Comparison of ENCODE assay signal across 14 mouse cellular contexts in genomic region chr2:93450695-93451094, GRCm38 (mm10). TPM values are rescaled to one million over a fixed set of nuclear protein-coding genes. Genes with fewer than 3 reads are reported as not detected.
DNase-seq lines count a peak whose midpoint lies in the region; ATAC-seq and TF ChIP-seq lines count a peak whose summit lies in the region.
"Had no signal": no experiment of that assay in that cellular context is flagged by ENCODE, and none has a peak within 500 bp of the region (broad histone marks: within the 10 kb centered on the region; RNA-seq: fewer than 3 reads in every experiment).

No protein-coding gene starts in this region.

- H3K4me2 ChIP-seq in kidney, postnatal 0 days (ENCODE audit: low read length), result no peak overlapping the region
- no peak overlapping the region; the same call in 1 of the 2 replicates for H3K4me2 ChIP-seq in liver, embryonic 14.5 days (ENCODE audit: low read depth)
- no peak overlapping the region for H3K4me2 ChIP-seq in stomach, postnatal 0 days (replicated peaks; ENCODE audit: low read depth)
- H3K4me2 ChIP-seq: neural tube, embryonic 15.5 days had no signal

- H3K9me3 ChIP-seq in kidney, postnatal 0 days (replicated peaks; ENCODE audit: low read length), result no peaks in the 10 kb centered on the region
- no peaks in the 10 kb centered on the region for H3K9me3 ChIP-seq in liver, embryonic 14.5 days (ENCODE audit: control insufficient read depth, low read length)
- no peaks in the 10 kb centered on the region for H3K9me3 ChIP-seq in stomach, postnatal 0 days (ENCODE audit: control insufficient read depth, low read length)
- H3K9me3 ChIP-seq: neural tube, embryonic 15.5 days had no signal

- no peak overlapping the region for H3K9ac ChIP-seq in kidney, postnatal 0 days (ENCODE audit: low read depth, low read length)
- peak overlapping the region; percentile 23 for H3K9ac ChIP-seq in liver, embryonic 14.5 days (replicated peaks)
- H3K9ac ChIP-seq in stomach, postnatal 0 days (ENCODE audit: low read length), result no peak overlapping the region
- H3K9ac ChIP-seq: neural tube, embryonic 15.5 days had no signal

- no peaks in the 10 kb centered on the region for H3K36me3 ChIP-seq in kidney, postnatal 0 days (ENCODE audit: insufficient read depth, low read length)
- peaks cover 18% of the 10 kb centered on the region for H3K36me3 ChIP-seq in liver, embryonic 14.5 days (replicated peaks; ENCODE audit: control insufficient read depth, insufficient read depth, low read depth)
- H3K36me3 ChIP-seq in stomach, postnatal 0 days (ENCODE audit: control insufficient read depth, insufficient read depth, low read length), result no peaks in the 10 kb centered on the region
- H3K36me3 ChIP-seq: neural tube, embryonic 15.5 days had no signal

- H3K27me3 ChIP-seq in kidney, postnatal 0 days (ENCODE audit: insufficient read depth, low read length), result no peaks in the 10 kb centered on the region
- H3K27me3 ChIP-seq in liver, embryonic 14.5 days (ENCODE audit: control insufficient read depth, insufficient read depth, low read length), result no peaks in the 10 kb centered on the region
- no peaks in the 10 kb centered on the region for H3K27me3 ChIP-seq in stomach, postnatal 0 days (ENCODE audit: control insufficient read depth, insufficient read depth, low read length)
- H3K27me3 ChIP-seq: neural tube, embryonic 15.5 days had no signal

- ATAC-seq in kidney, postnatal 0 days (replicated peaks; ENCODE audit: low FRiP score, low read depth), result no peak
- no peak for ATAC-seq in liver, embryonic 14.5 days (ENCODE audit: insufficient read depth)
- ATAC-seq in stomach, postnatal 0 days (ENCODE audit: low FRiP score, low TSS enrichment), result no peak

- TF ChIP-seq CTCF in kidney, postnatal 0 days (IDR thresholded peaks at IDR 0.05; ENCODE audit: low read depth), result no peak
- TF ChIP-seq CTCF in liver, embryonic 14.5 days (IDR thresholded peaks at IDR 0.05; ENCODE audit: low read depth), result no peak
- TF ChIP-seq CTCF in stomach, postnatal 0 days (IDR thresholded peaks at IDR 0.05; ENCODE audit: low read depth), result no peak

- peak overlapping the region; percentile 88 for H3K27ac ChIP-seq in kidney, postnatal 0 days
- peak overlapping the region; percentile 56 for H3K27ac ChIP-seq in liver, embryonic 14.5 days
- H3K27ac ChIP-seq in stomach, postnatal 0 days (replicated peaks), result peak overlapping the region; percentile 86
- H3K27ac ChIP-seq: neural tube, embryonic 15.5 days had no signal

- 71% methylated on average over 7 of the region's 7 CpGs for WGBS in kidney, postnatal 0 days
- WGBS in liver, embryonic 14.5 days (ENCODE audit: insufficient replicate concordance), result 78% methylated on average over 7 of the region's 7 CpGs
- WGBS in stomach, postnatal 0 days, result 70% methylated on average over 7 of the region's 7 CpGs

- DNase-seq in kidney, postnatal 0 days (ENCODE audit: low spot score), result no peak
- DNase-seq in kidney, adult 8-10 months, result no peak
- DNase-seq in urinary bladder, postnatal 36 days (ENCODE audit: low spot score in 2 of 2), result peak; percentile 42 to 52
- no peak for DNase-seq in urinary bladder, postnatal 4 days (ENCODE audit: low spot score in 2 of 2)
- no peak for DNase-seq in liver, embryonic 14.5 days (ENCODE audit: low read depth in 3 of 3, low spot score in 3 of 3)
- DNase-seq in stomach, postnatal 0 days (ENCODE audit: low spot score), result peak; percentile 67
- no peak for DNase-seq in spleen, adult 18-20 months
- no peak for DNase-seq in heart, adult 9 months (ENCODE audit: low spot score in 2 of 2)
- DNase-seq: adrenal gland, postnatal 10 days; cerebellum, postnatal 14 days; heart, adult 18-20 months; heart, postnatal 14 days; layer of hippocampus, postnatal 36 days had no signal

- TF ChIP-seq EP300 in liver, embryonic 14.5 days (IDR thresholded peaks at IDR 0.05; ENCODE audit: low read depth), result no peak
- no peak for TF ChIP-seq EP300 in stomach, postnatal 0 days (optimal IDR thresholded peaks at IDR 0.05)

- H3K4me1 ChIP-seq in kidney, postnatal 0 days (replicated peaks; ENCODE audit: insufficient read depth, low read length), result peaks cover 39% of the 10 kb centered on the region
- peaks cover 89 to 92% of the 10 kb centered on the region in 2 experiments for H3K4me1 ChIP-seq in liver, embryonic 14.5 days (replicated peaks; ENCODE audit: control insufficient read depth in 2 of 2, insufficient read depth in 2 of 2, low read length in 1 of 2)
- peaks cover 9% of the 10 kb centered on the region; the same call in 1 of the 2 replicates for H3K4me1 ChIP-seq in stomach, postnatal 0 days (replicated peaks; ENCODE audit: control insufficient read depth, insufficient read depth)

- no peak overlapping the region for H3K4me3 ChIP-seq in kidney, postnatal 0 days (replicated peaks; ENCODE audit: low read depth, low read length)
- no peak overlapping the region for H3K4me3 ChIP-seq in liver, embryonic 14.5 days (ENCODE audit: insufficient read depth in 1 of 2, low read depth in 2 of 2, low read length in 2 of 2)
- H3K4me3 ChIP-seq in stomach, postnatal 0 days (ENCODE audit: low read depth, low read length), result no peak overlapping the region
- H3K4me3 ChIP-seq: neural tube, embryonic 15.5 days had no signal

RNA-seq across cellular contexts. Expression of gene Cd82, which starts 12.2 kb away (rescaled TPM):
- polyA plus RNA-seq in kidney, postnatal 0 days (2015; fragmentation: Nextera tagmentation; extraction: Ambion mirVana), result 85.1 and 89.4 TPM in 2 replicates
- 61.6 and 72.2 TPM in 2 replicates for polyA plus RNA-seq in liver, embryonic 14.5 days (2012; rRNA removed)
- polyA plus RNA-seq in liver, embryonic 14.5 days (2014; fragmentation: Nextera tagmentation; extraction: Ambion mirVana), result 58.6 and 63.1 TPM in 2 replicates
- polyA plus RNA-seq in stomach, postnatal 0 days (2015; fragmentation: Nextera tagmentation; extraction: Ambion mirVana), result 93.5 and 105 TPM in 2 replicates

Comparison
In these comparisons a context has a peak if more than half of its experiments do, and no peak if none do; other contexts are left out.
1. DNase-seq: peak in urinary bladder, postnatal 36 days (2 of 2) and stomach, postnatal 0 days (single experiment); none in kidney, postnatal 0 days (single experiment), kidney, adult 8-10 months (0 of 2), urinary bladder, postnatal 4 days (0 of 2), liver, embryonic 14.5 days (0 of 3), spleen, adult 18-20 months (0 of 2) and heart, adult 9 months (0 of 2).
2. Peak in every context shown above with its lines, with median percentiles within 50 percentile points of each other: H3K27ac ChIP-seq.